8 mouse cellular contexts compared by ENCODE assay signal in genomic region chr7:115453713-115454073, GRCm38 (mm10).
DNase-seq lines count a peak whose midpoint lies in the region; ATAC-seq and TF ChIP-seq lines count a peak whose summit lies in the region.

No protein-coding gene starts in this region.

- no peak overlapping the region for H3K4me3 ChIP-seq in forebrain, embryonic 11.5 days (ENCODE audit: low read depth, low read length)
- H3K4me3 ChIP-seq in forebrain, embryonic 16.5 days (replicated peaks; ENCODE audit: low read length), result no peak overlapping the region
- no peak overlapping the region for H3K4me3 ChIP-seq in liver, embryonic 12.5 days
- H3K4me3 ChIP-seq in liver, postnatal 0 days (ENCODE audit: low read depth, low read length), result no peak overlapping the region
- H3K4me3 ChIP-seq in forebrain, embryonic 12.5 days (replicated peaks), result peak overlapping the region; percentile 15; the same call in 1 of the 2 replicates
- H3K4me3 ChIP-seq in limb, embryonic 15.5 days, result no peak overlapping the region

- no peaks in the 10 kb centered on the region for H3K36me3 ChIP-seq in forebrain, embryonic 11.5 days (ENCODE audit: control insufficient read depth, insufficient read depth, low read length)
- H3K36me3 ChIP-seq in forebrain, embryonic 16.5 days (ENCODE audit: control insufficient read depth, insufficient read depth), result no peaks in the 10 kb centered on the region
- H3K36me3 ChIP-seq in liver, embryonic 12.5 days, result no peaks in the 10 kb centered on the region
- no peaks in the 10 kb centered on the region for H3K36me3 ChIP-seq in liver, postnatal 0 days (replicated peaks; ENCODE audit: insufficient read depth, low read length)
- H3K36me3 ChIP-seq in forebrain, embryonic 12.5 days (replicated peaks), result no peaks in the 10 kb centered on the region
- no peaks in the 10 kb centered on the region for H3K36me3 ChIP-seq in limb, embryonic 15.5 days

- H3K27me3 ChIP-seq in forebrain, embryonic 11.5 days (ENCODE audit: control insufficient read depth, insufficient read depth, low read length), result no peaks in the 10 kb centered on the region
- no peaks in the 10 kb centered on the region for H3K27me3 ChIP-seq in forebrain, embryonic 16.5 days (replicated peaks; ENCODE audit: control insufficient read depth, insufficient read depth, low read length)
- H3K27me3 ChIP-seq in liver, embryonic 12.5 days (replicated peaks), result 0 out of 2 replicates have a peak, but pooled peaks cover 8% of the 10 kb centered on the region
- H3K27me3 ChIP-seq in liver, postnatal 0 days (ENCODE audit: insufficient read depth, low read length), result no peaks in the 10 kb centered on the region
- peaks cover 13% of the 10 kb centered on the region; the same call in 1 of the 2 replicates for H3K27me3 ChIP-seq in forebrain, embryonic 12.5 days
- H3K27me3 ChIP-seq in limb, embryonic 15.5 days, result peaks cover 3% of the 10 kb centered on the region; the same call in 1 of the 2 replicates

- H3K9me3 ChIP-seq in forebrain, embryonic 11.5 days (ENCODE audit: control insufficient read depth, low read length), result no peaks in the 10 kb centered on the region
- no peaks in the 10 kb centered on the region for H3K9me3 ChIP-seq in forebrain, embryonic 16.5 days (ENCODE audit: control insufficient read depth, low read length)
- no peaks in the 10 kb centered on the region for H3K9me3 ChIP-seq in liver, embryonic 12.5 days (replicated peaks)
- no peaks in the 10 kb centered on the region for H3K9me3 ChIP-seq in liver, postnatal 0 days (ENCODE audit: low read length)
- no peaks in the 10 kb centered on the region for H3K9me3 ChIP-seq in forebrain, embryonic 12.5 days
- H3K9me3 ChIP-seq in limb, embryonic 15.5 days, result no peaks in the 10 kb centered on the region

- TF ChIP-seq EP300 in liver, postnatal 0 days (IDR thresholded peaks at IDR 0.05; ENCODE audit: low read depth), result no peak

- no peak overlapping the region for H3K27ac ChIP-seq in forebrain, embryonic 11.5 days (ENCODE audit: low read depth, low read length)
- no peak overlapping the region for H3K27ac ChIP-seq in forebrain, embryonic 16.5 days (ENCODE audit: low read length)
- no peak overlapping the region for H3K27ac ChIP-seq in liver, embryonic 12.5 days
- no peak overlapping the region for H3K27ac ChIP-seq in liver, postnatal 0 days (ENCODE audit: low read depth)
- no peak overlapping the region for H3K27ac ChIP-seq in forebrain, embryonic 12.5 days
- H3K27ac ChIP-seq in limb, embryonic 15.5 days, result peak overlapping the region; percentile 38; the same call in 1 of the 2 replicates

- H3K4me2 ChIP-seq in forebrain, embryonic 11.5 days (ENCODE audit: low read depth, low read length, severe bottlenecking), result peak overlapping the region; percentile 35; the same call in 1 of the 2 replicates
- H3K4me2 ChIP-seq in forebrain, embryonic 16.5 days (ENCODE audit: low read length), result no peak overlapping the region
- H3K4me2 ChIP-seq in liver, embryonic 12.5 days, result peak overlapping the region; percentile 26; the same call in 1 of the 2 replicates
- no peak overlapping the region for H3K4me2 ChIP-seq in liver, postnatal 0 days (ENCODE audit: low read depth, low read length)
- H3K4me2 ChIP-seq in forebrain, embryonic 12.5 days, result peak overlapping the region; percentile 46
- peak overlapping the region; percentile 19; the same call in 1 of the 2 replicates for H3K4me2 ChIP-seq in limb, embryonic 15.5 days

- no peak for TF ChIP-seq CTCF in liver, postnatal 0 days (IDR thresholded peaks at IDR 0.05; ENCODE audit: low read depth)

- no peak for DNase-seq in forebrain, embryonic 11.5 days (ENCODE audit: low spot score)
- DNase-seq in liver, postnatal 0 days, result no peak
- no peak for DNase-seq in layer of hippocampus, postnatal 25 days (ENCODE audit: extremely low spot score in 1 of 2, low spot score in 1 of 2)

- H3K4me1 ChIP-seq in forebrain, embryonic 11.5 days (replicated peaks; ENCODE audit: control insufficient read depth, insufficient read depth, low read length), result peaks cover 9% of the 10 kb centered on the region; the same call in 1 of the 2 replicates
- H3K4me1 ChIP-seq in forebrain, embryonic 16.5 days (replicated peaks; ENCODE audit: control insufficient read depth, insufficient read depth, low read length), result peaks cover 9% of the 10 kb centered on the region
- no peaks in the 10 kb centered on the region for H3K4me1 ChIP-seq in liver, embryonic 12.5 days
- 0 out of 2 replicates have a peak, but pooled peaks cover 2% of the 10 kb centered on the region for H3K4me1 ChIP-seq in liver, postnatal 0 days (ENCODE audit: insufficient read depth)
- H3K4me1 ChIP-seq in forebrain, embryonic 12.5 days, result 0 out of 2 replicates have a peak, but pooled peaks cover 10% of the 10 kb centered on the region
- H3K4me1 ChIP-seq in limb, embryonic 15.5 days, result peaks cover 26% of the 10 kb centered on the region

- peak overlapping the region; percentile 29 for H3K9ac ChIP-seq in forebrain, embryonic 11.5 days (ENCODE audit: low read length)
- no peak overlapping the region for H3K9ac ChIP-seq in forebrain, embryonic 16.5 days (replicated peaks; ENCODE audit: low read depth, low read length)
- H3K9ac ChIP-seq in liver, embryonic 12.5 days, result no peak overlapping the region
- H3K9ac ChIP-seq in liver, postnatal 0 days (replicated peaks), result no peak overlapping the region
- H3K9ac ChIP-seq in forebrain, embryonic 12.5 days, result no peak overlapping the region
- no peak overlapping the region for H3K9ac ChIP-seq in limb, embryonic 15.5 days

- 52% methylated on average over 7 of the region's 7 CpGs for WGBS in forebrain, embryonic 11.5 days
- 65% methylated on average over 7 of the region's 7 CpGs for WGBS in forebrain, embryonic 16.5 days
- WGBS in liver, embryonic 12.5 days (ENCODE audit: insufficient replicate concordance), result 52% methylated on average over 7 of the region's 7 CpGs
- 54% methylated on average over 7 of the region's 7 CpGs for WGBS in liver, postnatal 0 days (ENCODE audit: insufficient replicate concordance)
- WGBS in forebrain, embryonic 12.5 days, result 58% methylated on average over 7 of the region's 7 CpGs
- WGBS in limb, embryonic 15.5 days, result 43% methylated on average over 7 of the region's 7 CpGs

- ATAC-seq in forebrain, embryonic 11.5 days (replicated peaks; ENCODE audit: low FRiP score), result peak; percentile 10; the same call in 1 of the 2 replicates
- ATAC-seq in forebrain, embryonic 16.5 days, result no peak
- ATAC-seq in liver, embryonic 12.5 days, result no peak
- no peak for ATAC-seq in liver, postnatal 0 days
- ATAC-seq in forebrain, embryonic 12.5 days (ENCODE audit: low FRiP score), result peak; percentile 11; the same call in 1 of the 2 replicates
- ATAC-seq in limb, embryonic 15.5 days (ENCODE audit: insufficient number of reproducible peaks, low FRiP score, low TSS enrichment, low read depth), result 0 out of 2 replicates have a peak, but pooled peaks have one; percentile 4
- ATAC-seq in frontal cortex, adult (ENCODE audit: low TSS enrichment), result no peak

Comparison
In these comparisons a context has a peak if more than half of its experiments do, and no peak if none do; other contexts are left out.
1. ATAC-seq: peak in forebrain, embryonic 11.5 days (single experiment), forebrain, embryonic 12.5 days (single experiment) and limb, embryonic 15.5 days (single experiment); none in forebrain, embryonic 16.5 days (single experiment), liver, embryonic 12.5 days (single experiment), liver, postnatal 0 days (single experiment) and frontal cortex, adult (single experiment).
2. H3K4me2 ChIP-seq: peak in forebrain, embryonic 11.5 days (single experiment), liver, embryonic 12.5 days (single experiment), forebrain, embryonic 12.5 days (single experiment) and limb, embryonic 15.5 days (single experiment); none in forebrain, embryonic 16.5 days (single experiment) and liver, postnatal 0 days (single experiment).